Mouse (Mus musculus): ENCODE data around the gene Acsm1. TPM values are rescaled to one million over a fixed set of nuclear protein-coding genes. Genes with fewer than 3 reads are reported as not detected.

Acsm1 gene
- polyA plus RNA-seq, 1 experiment, result not detected

GRCm38 (mm10) chr7:119601954-119602317, 4.9 kb upstream of the Acsm1 start:
- TF ChIP-seq TCF3 (IDR thresholded peaks at IDR 0.05; ENCODE audit: insufficient read length, low read depth) (no peak), TCF12 (IDR thresholded peaks at IDR 0.05; ENCODE audit: insufficient read depth, poor library complexity, severe bottlenecking) (no peak), CEBPB (IDR thresholded peaks at IDR 0.05; ENCODE audit: insufficient read depth, poor library complexity, severe bottlenecking) (no peak), E2F4 (IDR thresholded peaks at IDR 0.05; ENCODE audit: insufficient read depth) (no peak), MYOD1 (IDR thresholded peaks at IDR 0.05; ENCODE audit: control insufficient read depth in 1 of 3, insufficient read length in 2 of 3, low read depth in 2 of 3) (no peak), MYOG (IDR thresholded peaks at IDR 0.05; ENCODE audit: control insufficient read depth in 1 of 3, insufficient read depth in 1 of 3, insufficient read length in 2 of 3, low read depth in 2 of 3) (no peak), MAX (IDR thresholded peaks at IDR 0.05; ENCODE audit: low read depth) (no peak), SRF (IDR thresholded peaks at IDR 0.05; ENCODE audit: control insufficient read depth, insufficient read length, low read depth) (no peak), REST (IDR thresholded peaks at IDR 0.05; ENCODE audit: insufficient read depth, insufficient read length) (no peak)
- no peak overlapping the region for H3K4me3 ChIP-seq
- no peaks in the 10 kb centered on the region for H3K27me3 ChIP-seq (ENCODE audit: control insufficient read depth, insufficient read depth, insufficient read length)
- no peaks in the 10 kb centered on the region for H3K79me2 ChIP-seq (ENCODE audit: control insufficient read depth, insufficient read depth)
- H3ac ChIP-seq (ENCODE audit: control insufficient read depth, insufficient read length), result no peak overlapping the region
- H3K4me2 ChIP-seq (ENCODE audit: low read depth), result no peak overlapping the region
- H3K36me3 ChIP-seq (ENCODE audit: control insufficient read depth, insufficient read depth), result no peaks in the 10 kb centered on the region

- Histone ChIP-seq H3K27me3 (ENCODE audit: control insufficient read depth, insufficient read depth, insufficient read length) (no peaks in the 10 kb centered on the region), H3ac (ENCODE audit: control insufficient read depth, insufficient read length) (no peak overlapping the region), H3K79me2 (ENCODE audit: control insufficient read depth, insufficient read depth) (no peaks in the 10 kb centered on the region), H3K4me3 (no peak overlapping the region), H3K36me3 (ENCODE audit: control insufficient read depth, insufficient read depth) (no peaks in the 10 kb centered on the region), H3K4me2 (ENCODE audit: low read depth) (no peak overlapping the region)
- TF ChIP-seq E2F4 (IDR thresholded peaks at IDR 0.05; ENCODE audit: insufficient read depth) (no peak), MAX (IDR thresholded peaks at IDR 0.05; ENCODE audit: low read depth) (no peak), USF1 (IDR thresholded peaks at IDR 0.05; ENCODE audit: low read depth) (no peak), POLR2AphosphoS2 (IDR thresholded peaks at IDR 0.05; ENCODE audit: insufficient read length, low read depth) (no peak), TCF3 (IDR thresholded peaks at IDR 0.05; ENCODE audit: insufficient read length, low read depth) (no peak), CEBPB (IDR thresholded peaks at IDR 0.05; ENCODE audit: insufficient read depth, poor library complexity, severe bottlenecking) (no peak), REST (IDR thresholded peaks at IDR 0.05; ENCODE audit: insufficient read depth, insufficient read length) (no peak), SRF (IDR thresholded peaks at IDR 0.05; ENCODE audit: control insufficient read depth, insufficient read length, low read depth) (no peak), MYOD1 (IDR thresholded peaks at IDR 0.05; ENCODE audit: control insufficient read depth in 1 of 3, insufficient read length in 2 of 3, low read depth in 2 of 3) (no peak), MYOG (IDR thresholded peaks at IDR 0.05; ENCODE audit: control insufficient read depth in 1 of 3, insufficient read depth in 1 of 3, insufficient read length in 2 of 3, low read depth in 2 of 3) (no peak), TCF12 (IDR thresholded peaks at IDR 0.05; ENCODE audit: insufficient read depth, poor library complexity, severe bottlenecking) (no peak), POLR2A (IDR thresholded peaks at IDR 0.05; ENCODE audit: insufficient read length, low read depth) (no peak)
These were observed 1.8 kb upstream of the Acsm1 start for GRCm38 (mm10) chr7:119604903-119605483.

DNA sequence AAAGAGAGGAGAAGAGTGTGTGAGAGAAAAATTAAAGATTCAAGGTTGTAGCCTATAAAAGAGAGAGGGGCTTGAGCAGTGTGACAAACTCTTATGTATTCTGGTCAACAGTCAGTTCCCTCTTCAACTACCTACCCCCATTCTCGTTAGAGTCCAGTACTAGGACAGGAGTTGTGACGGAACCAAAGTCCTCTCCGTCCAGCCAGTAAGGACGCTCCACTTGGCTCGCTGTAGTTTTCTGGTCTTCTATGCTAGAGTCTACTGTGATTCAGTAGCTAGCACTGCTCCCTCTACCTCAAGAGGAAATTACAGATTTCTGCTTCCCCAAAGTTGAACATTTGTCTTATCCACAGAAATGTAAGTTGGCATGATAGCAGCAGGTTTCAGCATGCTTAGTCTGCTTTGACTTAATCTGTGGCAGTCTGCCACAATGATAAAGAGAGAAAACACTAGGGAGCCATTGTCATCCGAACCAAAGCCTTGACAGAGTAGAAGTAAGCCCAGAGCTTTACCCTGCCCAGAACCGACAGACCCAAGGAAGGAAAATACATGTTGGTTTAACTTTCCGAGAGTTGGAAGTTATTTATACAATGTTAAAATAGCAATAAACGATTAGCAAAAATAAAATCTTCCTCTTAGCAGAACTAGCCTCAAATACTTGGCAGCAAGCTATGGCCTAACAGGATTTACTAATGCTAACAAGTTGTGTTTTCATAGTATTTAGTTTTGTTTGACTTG, 731 bp upstream of the Acsm1 start:
- no peaks in the 10 kb centered on the region for H3K27me3 ChIP-seq (ENCODE audit: control insufficient read depth, insufficient read depth, insufficient read length)
- H3K79me2 ChIP-seq (ENCODE audit: control insufficient read depth, insufficient read depth), result no peaks in the 10 kb centered on the region
- no peaks in the 10 kb centered on the region for H3K36me3 ChIP-seq (ENCODE audit: control insufficient read depth, insufficient read depth)
- H3ac ChIP-seq (ENCODE audit: control insufficient read depth, insufficient read length), result no peak overlapping the region
- TF ChIP-seq TCF3 (IDR thresholded peaks at IDR 0.05; ENCODE audit: insufficient read length, low read depth) (no peak), E2F4 (IDR thresholded peaks at IDR 0.05; ENCODE audit: insufficient read depth) (no peak), POLR2A (IDR thresholded peaks at IDR 0.05; ENCODE audit: insufficient read length, low read depth) (no peak), CEBPB (IDR thresholded peaks at IDR 0.05; ENCODE audit: insufficient read depth, poor library complexity, severe bottlenecking) (no peak), REST (IDR thresholded peaks at IDR 0.05; ENCODE audit: insufficient read depth, insufficient read length) (no peak), MAX (IDR thresholded peaks at IDR 0.05; ENCODE audit: low read depth) (no peak), TCF12 (IDR thresholded peaks at IDR 0.05; ENCODE audit: insufficient read depth, poor library complexity, severe bottlenecking) (no peak), USF1 (IDR thresholded peaks at IDR 0.05; ENCODE audit: low read depth) (no peak), MYOG (IDR thresholded peaks at IDR 0.05; ENCODE audit: control insufficient read depth in 1 of 3, insufficient read depth in 1 of 3, insufficient read length in 2 of 3, low read depth in 2 of 3) (no peak), SRF (IDR thresholded peaks at IDR 0.05; ENCODE audit: control insufficient read depth, insufficient read length, low read depth) (no peak), POLR2AphosphoS2 (IDR thresholded peaks at IDR 0.05; ENCODE audit: insufficient read length, low read depth) (no peak), MYOD1 (IDR thresholded peaks at IDR 0.05; ENCODE audit: control insufficient read depth in 1 of 3, insufficient read length in 2 of 3, low read depth in 2 of 3) (no peak)
- H3K4me3 ChIP-seq, result no peak overlapping the region
- no peak overlapping the region for H3K4me2 ChIP-seq (ENCODE audit: low read depth)

- Histone ChIP-seq H3ac (ENCODE audit: control insufficient read depth, insufficient read length) (no peak overlapping the region), H3K36me3 (ENCODE audit: control insufficient read depth, insufficient read depth) (no peaks in the 10 kb centered on the region), H3K79me2 (ENCODE audit: control insufficient read depth, insufficient read depth) (no peaks in the 10 kb centered on the region), H3K27me3 (ENCODE audit: control insufficient read depth, insufficient read depth, insufficient read length) (no peaks in the 10 kb centered on the region), H3K4me3 (no peak overlapping the region), H3K4me2 (ENCODE audit: low read depth) (no peak overlapping the region)
- TF ChIP-seq REST (IDR thresholded peaks at IDR 0.05; ENCODE audit: insufficient read depth, insufficient read length) (no peak), MYOD1 (IDR thresholded peaks at IDR 0.05; ENCODE audit: control insufficient read depth in 1 of 3, insufficient read length in 2 of 3, low read depth in 2 of 3) (no peak), TCF12 (IDR thresholded peaks at IDR 0.05; ENCODE audit: insufficient read depth, poor library complexity, severe bottlenecking) (no peak), MYOG (IDR thresholded peaks at IDR 0.05; ENCODE audit: control insufficient read depth in 1 of 3, insufficient read depth in 1 of 3, insufficient read length in 2 of 3, low read depth in 2 of 3) (no peak), SRF (IDR thresholded peaks at IDR 0.05; ENCODE audit: control insufficient read depth, insufficient read length, low read depth) (no peak), MAX (IDR thresholded peaks at IDR 0.05; ENCODE audit: low read depth) (no peak), E2F4 (IDR thresholded peaks at IDR 0.05; ENCODE audit: insufficient read depth) (no peak), POLR2A (IDR thresholded peaks at IDR 0.05; ENCODE audit: insufficient read length, low read depth) (no peak), CEBPB (IDR thresholded peaks at IDR 0.05; ENCODE audit: insufficient read depth, poor library complexity, severe bottlenecking) (no peak), USF1 (IDR thresholded peaks at IDR 0.05; ENCODE audit: low read depth) (no peak), POLR2AphosphoS2 (IDR thresholded peaks at IDR 0.05; ENCODE audit: insufficient read length, low read depth) (no peak), TCF3 (IDR thresholded peaks at IDR 0.05; ENCODE audit: insufficient read length, low read depth) (no peak)
These were observed 1.1 kb downstream of the Acsm1 start for GRCm38 (mm10) chr7:119607796-119608515.
